Mouse (Mus musculus): Measurements from ENCODE around the gene Elp4. TPM values are rescaled to one million over a fixed set of nuclear protein-coding genes. Genes with fewer than 3 reads are reported as not detected.
A peak's percentile ranks its signal among the peaks of the same experiment; 100 is the strongest.

The Elp4 gene
- polyA plus RNA-seq, 1 experiment from 2014 or later = 47.4 TPM

GRCm38 (mm10) chr2:105702586-105702985, 201.8 kb downstream of the Elp4 start:
- no peaks in the 10 kb centered on the region for H3K9me3 ChIP-seq
- H3K9ac ChIP-seq = no peak overlapping the region
- H3K27ac ChIP-seq = no peak overlapping the region
- H3K4me2 ChIP-seq (replicated peaks) = no peak overlapping the region
- no peaks in the 10 kb centered on the region for H3K4me1 ChIP-seq
- no peak for ATAC-seq (ENCODE audit: low FRiP score, low read depth)
- no peak overlapping the region for H3K4me3 ChIP-seq
- H3K27me3 ChIP-seq (replicated peaks) = no peaks in the 10 kb centered on the region
- 0 out of 2 replicates have a peak, but pooled peaks cover 3% of the 10 kb centered on the region for H3K36me3 ChIP-seq
- 86% methylated on average over 10 of the region's 10 CpGs for WGBS

- 0 out of 2 replicates have a peak, but pooled peaks cover 3% of the 10 kb centered on the region for H3K36me3 ChIP-seq
- H3K9me3 ChIP-seq = no peaks in the 10 kb centered on the region
- 75% methylated on average over 4 of the region's 4 CpGs for WGBS
- no peak overlapping the region for H3K9ac ChIP-seq
- H3K4me3 ChIP-seq = no peak overlapping the region
- no peak overlapping the region for H3K4me2 ChIP-seq (replicated peaks)
- ATAC-seq (ENCODE audit: low FRiP score, low read depth) = no peak
- H3K4me1 ChIP-seq = no peaks in the 10 kb centered on the region
- no peaks in the 10 kb centered on the region for H3K27me3 ChIP-seq (replicated peaks)
- no peak overlapping the region for H3K27ac ChIP-seq
Measured at GRCm38 (mm10) chr2:105701781-105702180, 202.6 kb downstream of the Elp4 start.

GRCm38 (mm10) chr2:105698631-105699030, 205.7 kb downstream of the Elp4 start:
- WGBS = 73% methylated on average over 2 of the region's 2 CpGs
- no peak for ATAC-seq (ENCODE audit: low FRiP score, low read depth)

GRCm38 (mm10) chr2:105697741-105698140, 206.6 kb downstream of the Elp4 start:
- Histone ChIP-seq H3K4me2 (replicated peaks) (no peak overlapping the region), H3K36me3 (peaks cover 12% of the 10 kb centered on the region; the same call in 1 of the 2 replicates), H3K4me3 (no peak overlapping the region), H3K9me3 (no peaks in the 10 kb centered on the region), H3K27me3 (replicated peaks) (peaks cover under 1% of the 10 kb centered on the region; the same call in 1 of the 2 replicates), H3K9ac (no peak overlapping the region), H3K4me1 (no peaks in the 10 kb centered on the region), H3K27ac (no peak overlapping the region)
- WGBS = 75% methylated on average over 5 of the region's 5 CpGs
- ATAC-seq (ENCODE audit: low FRiP score, low read depth) = no peak

More at GRCm38 (mm10) chr2:105698631-105699030, 205.7 kb downstream of the Elp4 start:
- Histone ChIP-seq H3K27me3 (replicated peaks) (no peaks in the 10 kb centered on the region), H3K27ac (no peak overlapping the region), H3K4me2 (replicated peaks) (no peak overlapping the region), H3K9ac (no peak overlapping the region), H3K36me3 (0 out of 2 replicates have a peak, but pooled peaks cover 11% of the 10 kb centered on the region), H3K9me3 (no peaks in the 10 kb centered on the region), H3K4me3 (no peak overlapping the region), H3K4me1 (no peaks in the 10 kb centered on the region)

GRCm38 (mm10) chr2:105691296-105691695, 213.1 kb downstream of the Elp4 start:
- Histone ChIP-seq H3K4me2 (replicated peaks) (no peak overlapping the region), H3K4me3 (no peak overlapping the region), H3K27me3 (replicated peaks) (peaks cover 37% of the 10 kb centered on the region), H3K9me3 (no peaks in the 10 kb centered on the region), H3K36me3 (peaks cover 14% of the 10 kb centered on the region; the same call in 1 of the 2 replicates), H3K27ac (no peak overlapping the region), H3K4me1 (peaks cover 41% of the 10 kb centered on the region), H3K9ac (no peak overlapping the region)
- WGBS = 7% methylated on average over 10 of the region's 10 CpGs
- ATAC-seq (ENCODE audit: low FRiP score, low read depth) = no peak

DNA sequence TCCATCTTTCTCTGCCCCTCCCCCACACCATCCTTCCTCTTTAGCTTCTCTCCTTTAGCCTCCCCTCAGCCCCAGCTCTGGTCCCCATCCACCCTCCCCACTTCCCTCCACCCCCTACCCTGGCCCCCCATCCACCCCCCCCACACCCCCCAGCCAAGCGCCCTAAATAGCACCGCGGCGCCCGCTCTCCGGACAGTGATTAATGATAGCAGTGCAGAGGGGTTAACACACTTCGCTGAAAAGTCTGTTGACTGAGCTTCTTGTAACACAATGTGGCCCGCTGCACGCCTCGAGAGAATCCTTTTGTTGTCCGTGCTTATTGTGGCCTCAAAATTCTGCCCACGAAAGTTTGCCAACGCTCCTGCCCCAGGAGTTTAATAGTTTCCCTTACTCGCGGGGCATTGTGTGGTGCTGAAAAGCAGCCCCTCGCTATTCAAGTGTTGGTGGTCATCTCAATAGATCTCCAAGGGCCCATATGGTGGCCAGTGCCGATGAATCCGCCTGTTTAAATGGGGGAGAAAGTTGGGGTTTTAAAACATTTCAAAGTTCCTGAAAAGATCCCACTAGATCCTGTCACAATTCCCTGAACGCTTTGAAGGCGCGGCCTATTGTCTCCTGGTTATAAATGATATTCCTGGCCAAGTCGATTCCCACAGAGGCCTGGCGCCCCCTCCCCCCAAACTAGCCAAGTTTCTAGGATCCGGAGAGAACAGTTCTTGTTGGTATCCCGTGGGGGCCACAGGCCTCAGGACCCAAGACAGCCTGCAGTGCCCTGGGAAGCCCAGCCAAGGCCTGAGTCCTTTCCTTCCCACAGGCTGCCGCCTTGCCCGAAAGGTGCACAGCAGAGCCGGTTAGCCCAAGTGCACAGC, 214.4 kb downstream of the Elp4 start:
- Histone ChIP-seq H3K9ac (no peak overlapping the region), H3K4me3 (0 out of 2 replicates have a peak overlapping the region, but pooled peaks have one; percentile 11), H3K36me3 (peaks cover 9% of the 10 kb centered on the region; the same call in 1 of the 2 replicates), H3K4me1 (peaks cover 44% of the 10 kb centered on the region), H3K9me3 (no peaks in the 10 kb centered on the region), H3K4me2 (replicated peaks) (peak overlapping the region; percentile 55), H3K27ac (peak overlapping the region; percentile 5; the same call in 1 of the 2 replicates), H3K27me3 (replicated peaks) (peaks cover 50% of the 10 kb centered on the region)
- WGBS = 2% methylated on average over 28 of the region's 28 CpGs
- peak; percentile 83 for ATAC-seq (ENCODE audit: low FRiP score, low read depth)

- 0 out of 2 replicates have a peak overlapping the region, but pooled peaks have one; percentile 26 for H3K9ac ChIP-seq
- no peaks in the 10 kb centered on the region for H3K9me3 ChIP-seq
- peak overlapping the region; percentile 55 for H3K4me2 ChIP-seq (replicated peaks)
- H3K4me1 ChIP-seq = peaks cover 44% of the 10 kb centered on the region
- peak; percentile 49 for ATAC-seq (ENCODE audit: low FRiP score, low read depth)
- H3K27me3 ChIP-seq (replicated peaks) = peaks cover 54% of the 10 kb centered on the region
- no peak overlapping the region for H3K27ac ChIP-seq
- under 1% methylated on average over 15 of the region's 15 CpGs for WGBS
- H3K4me3 ChIP-seq = 0 out of 2 replicates have a peak overlapping the region, but pooled peaks have one; percentile 11
- H3K36me3 ChIP-seq = peaks cover 6% of the 10 kb centered on the region; the same call in 1 of the 2 replicates
Measured at GRCm38 (mm10) chr2:105689304-105689770, 215.0 kb downstream of the Elp4 start.

DNA sequence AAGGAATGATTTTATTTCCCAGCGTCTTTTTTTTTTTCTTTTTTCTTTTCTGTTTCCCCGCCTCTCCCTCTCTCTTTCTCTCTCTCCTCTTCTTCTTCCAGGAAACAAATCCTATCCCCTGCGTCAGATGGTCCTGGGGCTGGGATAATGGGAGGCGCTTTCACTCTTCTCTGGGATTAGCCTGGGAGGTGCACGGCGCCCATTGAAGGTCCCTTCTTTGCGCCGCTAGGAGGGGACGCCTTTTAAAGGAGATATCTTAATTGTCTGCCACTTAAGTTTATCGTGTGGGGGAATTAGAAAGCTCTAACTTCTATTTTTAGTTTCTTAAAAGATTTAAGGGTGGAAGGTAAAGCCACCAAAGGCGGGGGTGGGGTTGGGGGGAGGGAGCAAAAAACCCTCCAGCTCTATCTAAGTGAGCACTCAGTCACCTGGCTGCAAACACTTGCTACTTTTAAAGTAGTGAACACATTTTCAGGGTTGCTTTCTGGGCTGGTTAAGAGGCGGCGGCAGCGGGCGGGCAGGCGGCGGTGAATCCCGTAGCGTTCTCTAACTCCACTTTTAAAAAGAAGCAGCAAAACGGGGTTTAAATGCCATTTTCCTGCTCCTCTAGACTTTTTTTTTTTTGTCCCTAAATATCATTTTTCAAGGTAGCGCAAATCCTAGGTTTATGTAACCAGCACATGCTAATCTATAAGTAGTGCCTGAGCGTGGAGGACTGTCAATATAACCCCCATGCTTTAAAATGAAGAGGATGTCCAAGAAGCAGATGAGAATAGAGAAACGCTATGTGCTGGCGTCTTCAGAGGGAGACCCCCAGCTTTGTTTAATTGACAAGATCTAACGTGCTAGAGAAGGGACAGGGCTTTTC, 215.7 kb downstream of the Elp4 start:
- Histone ChIP-seq H3K4me3 (peak overlapping the region; percentile 18; the same call in 1 of the 2 replicates), H3K27me3 (replicated peaks) (peaks cover 54% of the 10 kb centered on the region), H3K9me3 (no peaks in the 10 kb centered on the region), H3K9ac (0 out of 2 replicates have a peak overlapping the region, but pooled peaks have one; percentile 26), H3K4me1 (peaks cover 44% of the 10 kb centered on the region), H3K36me3 (peaks cover 5% of the 10 kb centered on the region; the same call in 1 of the 2 replicates), H3K27ac (no peak overlapping the region), H3K4me2 (replicated peaks) (peak overlapping the region; percentile 55)
- WGBS = 2% methylated on average over 25 of the region's 25 CpGs
- no peak for ATAC-seq (ENCODE audit: low FRiP score, low read depth)

DNA sequence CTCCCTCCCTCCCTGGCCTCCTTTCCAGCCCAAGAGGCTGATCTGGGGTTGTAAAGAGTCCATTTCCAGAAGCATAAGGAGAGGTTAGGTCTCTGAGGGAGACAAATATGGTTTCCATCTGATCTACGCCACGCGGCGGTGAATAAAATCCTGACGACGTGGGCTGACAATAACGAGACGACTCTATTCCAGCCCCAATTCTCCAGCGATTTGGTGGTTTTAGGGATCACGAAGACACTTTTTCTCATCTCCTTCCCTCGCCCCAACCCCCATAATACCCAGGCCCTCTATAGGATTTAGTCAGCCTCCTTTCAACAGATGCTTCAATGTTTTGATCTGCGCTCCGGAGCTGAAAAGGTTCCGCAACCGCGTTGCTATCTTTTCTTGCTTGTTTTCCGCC, 216.4 kb downstream of the Elp4 start:
- ATAC-seq (ENCODE audit: low FRiP score, low read depth) = no peak
- Histone ChIP-seq H3K9ac (no peak overlapping the region), H3K27me3 (replicated peaks) (peaks cover 54% of the 10 kb centered on the region), H3K4me3 (peak overlapping the region; percentile 18; the same call in 1 of the 2 replicates), H3K36me3 (peaks cover 5% of the 10 kb centered on the region; the same call in 1 of the 2 replicates), H3K27ac (no peak overlapping the region), H3K9me3 (no peaks in the 10 kb centered on the region), H3K4me2 (replicated peaks) (peak overlapping the region; percentile 55), H3K4me1 (peaks cover 44% of the 10 kb centered on the region)
- 2% methylated on average over 17 of the region's 17 CpGs for WGBS

DNA sequence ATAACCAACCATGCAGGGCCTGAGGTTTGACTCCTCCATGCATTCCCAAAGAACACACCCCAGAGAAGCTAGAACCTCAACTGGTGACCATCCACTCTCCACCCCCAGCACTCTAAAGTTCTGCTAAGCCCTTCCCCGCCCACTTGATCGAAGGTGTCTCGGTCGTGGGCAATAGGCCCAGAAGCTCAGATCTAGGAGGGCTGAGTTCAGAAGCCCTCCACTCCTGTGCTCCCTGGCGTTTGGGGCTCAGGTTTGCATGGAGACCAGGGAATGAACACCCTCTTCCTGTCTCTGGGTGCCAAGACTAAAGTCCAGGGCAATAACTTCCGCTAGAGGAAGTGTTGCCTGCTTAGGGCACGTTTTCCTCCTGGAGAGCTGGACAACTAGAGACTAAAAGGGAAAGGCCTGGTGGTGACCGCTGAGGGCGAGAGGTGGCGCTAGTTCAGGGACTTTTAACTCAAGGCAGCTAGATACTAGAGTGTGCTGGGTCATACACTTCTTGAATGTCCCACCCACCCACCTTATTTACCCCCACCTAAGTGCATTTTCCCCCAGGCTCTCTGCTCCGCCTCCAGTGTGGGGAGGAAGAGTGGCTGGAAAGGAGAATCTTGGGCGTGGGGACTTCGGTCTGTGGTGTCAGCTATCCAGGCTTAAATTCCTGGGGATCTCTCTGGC, 216.9 kb downstream of the Elp4 start:
- Histone ChIP-seq H3K4me1 (peaks cover 49% of the 10 kb centered on the region), H3K27ac (no peak overlapping the region), H3K27me3 (replicated peaks) (peaks cover 50% of the 10 kb centered on the region), H3K36me3 (peaks cover 2% of the 10 kb centered on the region; the same call in 1 of the 2 replicates), H3K4me2 (replicated peaks) (peak overlapping the region; percentile 55), H3K4me3 (peak overlapping the region; percentile 18; the same call in 1 of the 2 replicates), H3K9ac (no peak overlapping the region), H3K9me3 (no peaks in the 10 kb centered on the region)
- ATAC-seq (ENCODE audit: low FRiP score, low read depth) = no peak
- 7% methylated on average over 13 of the region's 13 CpGs for WGBS
